Mouse (Mus musculus): Measurements from ENCODE around the gene Sp9. TPM values are rescaled to one million over a fixed set of nuclear protein-coding genes. Genes with fewer than 3 reads are reported as not detected.

The Sp9 gene
- polyA plus RNA-seq, 1 experiment from 2014 or later, result not detected

DNA sequence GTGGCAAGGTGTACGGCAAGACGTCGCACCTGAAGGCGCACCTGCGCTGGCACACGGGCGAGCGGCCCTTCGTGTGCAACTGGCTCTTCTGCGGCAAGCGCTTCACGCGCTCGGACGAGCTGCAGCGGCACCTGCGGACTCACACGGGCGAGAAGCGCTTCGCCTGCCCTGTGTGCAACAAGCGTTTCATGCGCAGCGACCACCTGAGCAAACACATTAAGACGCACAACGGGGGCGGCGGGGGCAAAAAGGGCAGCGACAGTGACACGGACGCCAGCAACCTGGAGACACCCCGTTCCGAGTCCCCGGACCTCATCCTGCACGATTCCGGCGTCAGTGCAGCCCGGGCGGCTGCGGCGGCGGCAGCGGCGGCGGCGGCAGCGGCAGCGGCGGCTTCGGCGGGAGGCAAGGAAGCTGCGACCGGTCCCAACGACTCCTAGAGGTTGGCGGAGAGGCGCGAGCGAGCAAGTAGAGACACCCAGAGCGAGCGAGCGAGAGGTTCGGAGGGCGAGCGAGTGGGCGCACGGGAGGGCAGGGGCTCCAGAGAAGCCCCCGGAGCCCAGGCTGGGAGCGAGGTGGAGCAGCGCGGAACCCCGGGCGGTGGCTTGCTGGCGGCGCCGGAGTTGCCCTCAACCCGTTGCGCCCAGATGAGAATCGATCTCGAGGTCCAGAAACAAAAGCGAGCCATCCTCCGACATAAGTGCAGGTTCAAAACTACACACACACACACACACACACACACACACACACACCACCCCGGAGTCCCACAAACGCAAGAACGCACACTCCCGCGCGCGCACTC, 2.6 kb downstream of the Sp9 start:
- Histone ChIP-seq H3K36me3 (ENCODE audit: insufficient read depth) (no peaks in the 10 kb centered on the region), H3K4me1 (ENCODE audit: insufficient read depth) (0 out of 2 replicates have a peak, but pooled peaks cover 4% of the 10 kb centered on the region), H3K4me3 (ENCODE audit: low read depth, low read length) (peak overlapping the region; percentile 37), H3K27me3 (ENCODE audit: insufficient read depth, low read length) (peaks cover 91% of the 10 kb centered on the region), H3K4me2 (peak overlapping the region; percentile 64), H3K9me3 (ENCODE audit: low read depth, low read length) (no peaks in the 10 kb centered on the region), H3K9ac (no peak overlapping the region), H3K27ac (ENCODE audit: low read depth) (no peak overlapping the region)
- peak; percentile 59 for DNase-seq
- no peak for TF ChIP-seq CTCF (IDR thresholded peaks at IDR 0.05; ENCODE audit: low read depth)
- no peak for ATAC-seq (ENCODE audit: insufficient read depth)
- under 1% methylated on average over 87 of the region's 88 CpGs for WGBS

- H3K4me3 ChIP-seq (ENCODE audit: low read depth, low read length), result no peak overlapping the region
- ATAC-seq (ENCODE audit: insufficient read depth) (no peak), DNase-seq (peak; percentile 35)
- H3K9me3 ChIP-seq (ENCODE audit: low read depth, low read length), result no peaks in the 10 kb centered on the region
- no peak overlapping the region for H3K9ac ChIP-seq
- 0 out of 2 replicates have a peak, but pooled peaks cover 4% of the 10 kb centered on the region for H3K4me1 ChIP-seq (ENCODE audit: insufficient read depth)
- no peaks in the 10 kb centered on the region for H3K36me3 ChIP-seq (ENCODE audit: insufficient read depth)
- peaks cover 91% of the 10 kb centered on the region for H3K27me3 ChIP-seq (ENCODE audit: insufficient read depth, low read length)
- H3K27ac ChIP-seq (ENCODE audit: low read depth), result no peak overlapping the region
- 9% methylated on average over 8 of the region's 8 CpGs for WGBS
- no peak for TF ChIP-seq CTCF (IDR thresholded peaks at IDR 0.05; ENCODE audit: low read depth)
- no peak overlapping the region for H3K4me2 ChIP-seq
Observed at GRCm38 (mm10) chr2:73275261-73276040, 3.7 kb downstream of the Sp9 start.

DNA sequence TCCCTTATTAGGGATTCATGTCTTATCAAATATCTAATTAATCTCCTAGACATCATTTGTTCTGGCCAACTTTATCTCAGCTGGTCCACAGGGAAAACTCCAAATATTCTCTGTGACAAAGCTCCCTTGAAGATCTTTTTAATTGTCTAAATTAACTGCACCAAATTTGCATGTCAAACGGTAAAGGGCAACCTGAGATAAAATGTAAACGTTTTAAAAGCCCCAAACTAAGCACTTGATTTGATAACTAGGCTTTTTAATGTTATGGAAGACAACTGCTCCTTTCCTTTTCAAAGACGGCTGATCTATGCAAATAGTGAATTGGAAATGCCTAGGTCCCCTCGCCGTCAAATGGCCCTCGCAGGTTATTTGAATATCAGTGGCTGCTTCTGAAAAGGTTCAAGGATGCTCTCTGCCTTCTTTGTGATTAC, 4.4 kb downstream of the Sp9 start:
- no peak for TF ChIP-seq CTCF (IDR thresholded peaks at IDR 0.05; ENCODE audit: low read depth)
- no peaks in the 10 kb centered on the region for H3K36me3 ChIP-seq (ENCODE audit: insufficient read depth)
- H3K4me3 ChIP-seq (ENCODE audit: low read depth, low read length), result no peak overlapping the region
- H3K27me3 ChIP-seq (ENCODE audit: insufficient read depth, low read length), result peaks cover 91% of the 10 kb centered on the region
- ATAC-seq (ENCODE audit: insufficient read depth) (no peak), DNase-seq (peak; percentile 41)
- H3K9me3 ChIP-seq (ENCODE audit: low read depth, low read length), result no peaks in the 10 kb centered on the region
- under 1% methylated on average over 6 of the region's 6 CpGs for WGBS
- no peak overlapping the region for H3K9ac ChIP-seq
- H3K27ac ChIP-seq (ENCODE audit: low read depth), result no peak overlapping the region
- 0 out of 2 replicates have a peak, but pooled peaks cover 4% of the 10 kb centered on the region for H3K4me1 ChIP-seq (ENCODE audit: insufficient read depth)
- no peak overlapping the region for H3K4me2 ChIP-seq

GRCm38 (mm10) chr2:73277021-73277708, 5.4 kb downstream of the Sp9 start:
- Histone ChIP-seq H3K27me3 (ENCODE audit: insufficient read depth, low read length) (peaks cover 91% of the 10 kb centered on the region), H3K27ac (ENCODE audit: low read depth) (no peak overlapping the region), H3K4me2 (no peak overlapping the region), H3K36me3 (ENCODE audit: insufficient read depth) (no peaks in the 10 kb centered on the region), H3K4me1 (ENCODE audit: insufficient read depth) (0 out of 2 replicates have a peak, but pooled peaks cover 4% of the 10 kb centered on the region), H3K9ac (no peak overlapping the region), H3K9me3 (ENCODE audit: low read depth, low read length) (no peaks in the 10 kb centered on the region), H3K4me3 (ENCODE audit: low read depth, low read length) (no peak overlapping the region)
- TF ChIP-seq CTCF (IDR thresholded peaks at IDR 0.05; ENCODE audit: low read depth), result no peak
- under 1% methylated on average over 38 of the region's 38 CpGs for WGBS
- DNase-seq (peak; percentile 24), ATAC-seq (ENCODE audit: insufficient read depth) (no peak)

GRCm38 (mm10) chr2:73277709-73278075, 6.0 kb downstream of the Sp9 start:
- under 1% methylated on average over 18 of the region's 18 CpGs for WGBS
- Histone ChIP-seq H3K4me3 (ENCODE audit: low read depth, low read length) (no peak overlapping the region), H3K27ac (ENCODE audit: low read depth) (no peak overlapping the region)

DNA sequence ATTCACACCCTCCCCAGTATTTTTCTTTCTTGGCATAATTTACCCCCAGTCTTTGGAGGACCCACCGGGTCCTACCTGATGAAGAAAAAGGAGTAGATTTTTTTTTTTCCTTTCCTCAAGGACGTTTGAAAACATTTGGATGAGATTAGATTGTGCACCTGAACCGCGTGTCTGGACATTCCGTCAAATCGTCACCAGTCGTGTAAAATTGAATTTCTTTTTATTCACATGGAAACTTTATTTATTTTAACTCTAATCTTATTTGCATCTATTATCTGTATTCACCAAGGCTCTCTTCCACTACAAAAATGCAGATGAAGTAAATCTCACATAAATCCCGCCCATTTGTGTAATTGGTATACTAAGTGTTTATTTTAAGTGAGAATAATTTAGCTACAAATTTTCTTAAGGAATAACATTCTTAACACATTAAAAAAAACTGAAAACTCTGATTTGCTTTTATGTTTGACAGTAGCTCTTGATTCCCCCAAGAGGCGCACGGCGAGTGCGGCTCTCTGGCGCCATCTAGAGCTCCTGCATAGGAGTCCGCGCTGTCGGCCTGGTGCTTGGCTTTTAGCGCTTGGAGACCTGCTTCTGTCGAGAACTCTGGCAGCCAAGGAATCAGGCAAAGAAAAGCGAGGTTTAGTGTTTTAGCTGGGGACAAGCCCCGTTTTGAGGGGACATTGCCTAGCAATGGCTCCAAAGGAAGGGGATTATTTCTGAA, 6.6 kb downstream of the Sp9 start:
- no peak overlapping the region for H3K27ac ChIP-seq (ENCODE audit: low read depth)
- no peaks in the 10 kb centered on the region for H3K36me3 ChIP-seq (ENCODE audit: insufficient read depth)
- no peak overlapping the region for H3K9ac ChIP-seq
- peak overlapping the region; percentile 30 for H3K4me2 ChIP-seq
- no peaks in the 10 kb centered on the region for H3K9me3 ChIP-seq (ENCODE audit: low read depth, low read length)
- DNase-seq (peak; percentile 98), ATAC-seq (ENCODE audit: insufficient read depth) (0 out of 2 replicates have a peak, but pooled peaks have one; percentile 50)
- peaks cover 80% of the 10 kb centered on the region for H3K27me3 ChIP-seq (ENCODE audit: insufficient read depth, low read length)
- H3K4me3 ChIP-seq (ENCODE audit: low read depth, low read length), result peak overlapping the region; percentile 6; the same call in 1 of the 2 replicates
- 3% methylated on average over 20 of the region's 20 CpGs for WGBS
- 0 out of 2 replicates have a peak, but pooled peaks cover under 1% of the 10 kb centered on the region for H3K4me1 ChIP-seq (ENCODE audit: insufficient read depth)
- TF ChIP-seq CTCF (IDR thresholded peaks at IDR 0.05; ENCODE audit: low read depth), result peak; percentile 93

More at GRCm38 (mm10) chr2:73277709-73278075, 6.0 kb downstream of the Sp9 start:
- no peaks in the 10 kb centered on the region for H3K9me3 ChIP-seq (ENCODE audit: low read depth, low read length)
- no peak overlapping the region for H3K4me2 ChIP-seq
- H3K36me3 ChIP-seq (ENCODE audit: insufficient read depth), result no peaks in the 10 kb centered on the region
- 0 out of 2 replicates have a peak, but pooled peaks cover 4% of the 10 kb centered on the region for H3K4me1 ChIP-seq (ENCODE audit: insufficient read depth)
- TF ChIP-seq CTCF (IDR thresholded peaks at IDR 0.05; ENCODE audit: low read depth), result no peak
- peak; percentile 24 for DNase-seq
- no peak overlapping the region for H3K9ac ChIP-seq
- ATAC-seq (ENCODE audit: insufficient read depth), result no peak
- H3K27me3 ChIP-seq (ENCODE audit: insufficient read depth, low read length), result peaks cover 86% of the 10 kb centered on the region

Data from lung, embryonic 14.5 days (tissue).